Mouse (Mus musculus) small intestine, adult 2 months (tissue): ENCODE data around the gene Ankrd22. TPM values are rescaled to one million over a fixed set of nuclear protein-coding genes. Genes with fewer than 3 reads are reported as not detected.

Source experiments
- H3K27ac ChIP-seq: fragments of 200-500 bp; 2 replicates; pipeline ENCODE4 v1.5.1; 2012; ENCODE audit warnings: low read depth, low read length, control low read depth, inconsistent platforms; ENCODE audit not compliant: insufficient read depth
- H3K27me3 ChIP-seq: fragments of 200-500 bp; 2 replicates; pipeline ENCODE4 v1.6.1; 2012; ENCODE audit warnings: mild to moderate bottlenecking, moderate library complexity, low read length, inconsistent platforms; ENCODE audit not compliant: control insufficient read depth, insufficient read depth
- H3K36me3 ChIP-seq: fragments of 200-500 bp; 2 replicates; pipeline ENCODE4 v1.6.1; 2012; ENCODE audit warnings: mild to moderate bottlenecking, low read length, control low read depth, inconsistent platforms; ENCODE audit not compliant: control insufficient read depth, insufficient read depth
- H3K4me1 ChIP-seq: fragments of 200-500 bp; 2 replicates; pipeline ENCODE4 v1.6.1; 2012; ENCODE audit warnings: low read length, inconsistent platforms, mixed read lengths; ENCODE audit not compliant: control insufficient read depth, insufficient read depth, insufficient read length
- H3K4me3 ChIP-seq: fragments of 200-500 bp; 2 replicates; pipeline ENCODE4 v1.5.1; 2012; ENCODE audit warnings: low read depth, mild to moderate bottlenecking, control low read depth, inconsistent platforms, low read length, moderate library complexity
- CTCF ChIP-seq: fragments of 200-500 bp; IDR thresholded peaks from 2 replicates; pipeline ENCODE4 v1.5.1; 2012; ENCODE audit warnings: low read depth, mild to moderate bottlenecking, control low read depth, inconsistent platforms, low read length, moderate library complexity, mixed read lengths; ENCODE audit not compliant: insufficient replicate concordance, insufficient read length; ENCODE audit errors: extremely low read depth
- POLR2A ChIP-seq: fragments of 200-500 bp; IDR thresholded peaks from 2 replicates; pipeline ENCODE4 v1.6.1; 2012; ENCODE audit warnings: low read depth, mild to moderate bottlenecking, control low read depth, inconsistent platforms, low read length, moderate library complexity
- WGBS: fragments of 180-500 bp; shearing (Covaris S2); methylation state at CpG from one replicate; pipeline ENCODE4 v1.1.7; 2018; 5-methylcytosine and 5-hydroxymethylcytosine counted together
- polyA plus RNA-seq: library from polyadenylated mRNA; depleted of rRNA; stranded (reverse); fragments of >200 nt; gene quantifications from 2 replicates; pipeline ENCODE4 v1.2.3, GENCODE M21; 2012; rRNA removed

The Ankrd22 gene
- polyA plus RNA-seq = 0.19 TPM in 1 of 2 replicates, not detected in the other

DNA sequence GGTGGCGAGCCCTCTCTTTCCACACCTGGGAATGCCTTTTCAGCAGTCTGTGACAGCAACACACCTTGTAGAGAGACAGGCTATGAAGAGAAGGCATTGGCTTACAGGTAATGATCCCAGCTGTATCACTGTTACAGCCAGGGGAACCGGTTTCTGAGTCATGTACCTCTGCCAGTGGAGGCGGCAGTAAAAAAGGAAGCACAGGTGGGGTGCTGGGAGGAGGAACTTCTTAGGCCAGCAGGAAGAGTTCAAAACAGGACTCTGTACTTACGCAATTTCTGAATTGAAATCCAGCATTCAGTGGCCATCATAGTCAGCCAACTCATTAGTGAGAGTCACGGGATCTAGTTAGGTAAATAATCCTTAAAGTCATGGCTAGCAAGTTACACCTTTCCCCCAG is at the start of gene Ankrd22:
Gene Ankrd22, minus strand, starts transcription at position 163 of the 400 bp plus-strand sequence.
- no peak within 1 kb of the TSS for H3K4me3 ChIP-seq
- TF ChIP-seq POLR2A (no peak), CTCF (no peak)
- 17% methylated on average over 5 of the region's 5 CpGs for WGBS
- H3K27ac ChIP-seq = 0 out of 2 replicates have a peak within 1 kb of the TSS, but pooled peaks have one; percentile 38
- H3K27me3 ChIP-seq = no peaks in the 10 kb centered on the region
- H3K4me1 ChIP-seq = no peaks in the 10 kb centered on the region; the same call in 1 of the 2 replicates
- H3K36me3 ChIP-seq = no peaks in the 10 kb centered on the region

DNA sequence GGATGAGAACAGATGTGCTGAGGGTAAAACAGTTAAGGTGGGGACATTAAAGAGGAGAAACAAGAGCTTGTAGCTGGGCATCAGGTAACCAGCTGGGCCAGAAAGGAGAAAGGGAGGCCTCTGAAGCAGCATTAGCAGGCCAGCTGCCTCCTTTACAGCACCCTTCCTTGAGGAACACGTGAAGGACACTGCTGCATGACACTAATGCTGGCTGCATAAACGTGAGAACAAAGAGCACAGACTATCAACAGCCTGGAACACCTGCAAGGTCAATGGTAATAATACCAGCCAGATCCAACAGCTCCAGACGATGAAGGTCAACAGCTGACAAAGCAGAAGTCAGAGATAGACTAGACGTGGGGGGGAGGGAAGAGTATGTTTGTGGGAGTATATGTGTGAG is 48.3 kb upstream of the Ankrd22 start:
- Histone ChIP-seq H3K4me1 (peaks cover 32% of the 10 kb centered on the region), H3K36me3 (no peaks in the 10 kb centered on the region), H3K4me3 (no peak overlapping the region), H3K27me3 (no peaks in the 10 kb centered on the region), H3K27ac (peak overlapping the region; percentile 44)
- WGBS = 20% methylated on average over 4 of the region's 4 CpGs
- no peak for TF ChIP-seq POLR2A

DNA sequence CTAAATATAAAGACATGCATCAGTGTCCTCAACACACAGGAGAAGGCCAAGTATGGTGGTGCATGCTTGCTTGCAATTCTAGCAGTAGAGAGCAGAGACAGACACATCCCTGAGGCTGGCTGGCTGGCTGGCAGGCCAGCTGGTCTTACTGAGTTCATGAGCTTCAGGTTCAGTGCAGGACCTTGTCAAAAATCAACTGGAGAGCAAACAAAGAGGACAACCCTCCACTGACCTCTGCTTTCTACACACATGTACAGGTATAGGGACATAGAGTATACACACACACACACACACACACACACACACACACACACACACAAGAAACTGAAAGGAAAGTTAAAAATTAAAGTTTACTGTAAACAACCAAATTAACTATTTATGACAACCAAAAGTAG is 47.4 kb upstream of the Ankrd22 start:
- H3K4me3 ChIP-seq = no peak overlapping the region
- H3K4me1 ChIP-seq = peaks cover 32% of the 10 kb centered on the region
- TF ChIP-seq CTCF (no peak), POLR2A (no peak)
- no peaks in the 10 kb centered on the region for H3K36me3 ChIP-seq
- H3K27ac ChIP-seq = peak overlapping the region; percentile 3; the same call in 1 of the 2 replicates
- H3K27me3 ChIP-seq = no peaks in the 10 kb centered on the region

DNA sequence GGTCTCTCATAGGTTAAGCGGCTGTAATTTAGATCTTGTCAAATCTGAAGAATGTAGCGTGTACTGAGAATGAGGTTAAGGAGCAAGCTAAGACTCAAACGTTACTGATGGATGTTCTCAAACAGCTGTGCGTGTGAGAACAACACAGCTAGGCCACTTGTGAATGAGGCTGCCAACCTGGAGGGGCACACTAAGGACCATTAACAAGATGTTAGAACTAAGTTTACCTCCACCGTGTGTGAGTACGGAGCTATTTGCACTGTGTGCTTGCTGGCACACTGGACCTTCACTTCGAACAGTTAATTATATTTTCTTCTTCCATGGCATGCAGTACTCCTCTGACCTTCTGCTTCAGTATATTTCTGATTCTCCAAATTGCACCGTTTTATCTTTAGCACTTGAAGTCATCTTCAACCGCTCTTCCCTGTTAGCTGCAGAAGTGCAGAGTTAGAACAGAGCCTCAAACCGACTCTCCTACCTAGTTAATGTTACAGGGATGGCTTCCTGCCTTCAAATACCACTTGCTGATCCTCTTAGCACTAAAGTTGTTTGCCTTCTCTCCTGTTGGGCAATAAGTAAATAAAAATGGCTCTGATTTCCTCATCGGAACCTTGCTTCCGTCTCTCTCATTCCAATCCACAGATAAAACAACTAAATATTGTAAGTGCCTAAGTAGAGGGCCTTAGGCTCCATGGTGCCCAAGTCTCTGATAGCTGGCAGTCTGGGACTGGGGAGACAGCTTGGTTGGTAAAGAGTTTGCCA is 46.8 kb upstream of the Ankrd22 start:
- H3K4me3 ChIP-seq = no peak overlapping the region
- H3K36me3 ChIP-seq = no peaks in the 10 kb centered on the region
- peak overlapping the region; percentile 7; the same call in 1 of the 2 replicates for H3K27ac ChIP-seq
- no peaks in the 10 kb centered on the region for H3K27me3 ChIP-seq
- no peak for TF ChIP-seq POLR2A
- no peak for TF ChIP-seq CTCF
- peaks cover 32% of the 10 kb centered on the region for H3K4me1 ChIP-seq
- 49% methylated on average over 12 of the region's 12 CpGs for WGBS

DNA sequence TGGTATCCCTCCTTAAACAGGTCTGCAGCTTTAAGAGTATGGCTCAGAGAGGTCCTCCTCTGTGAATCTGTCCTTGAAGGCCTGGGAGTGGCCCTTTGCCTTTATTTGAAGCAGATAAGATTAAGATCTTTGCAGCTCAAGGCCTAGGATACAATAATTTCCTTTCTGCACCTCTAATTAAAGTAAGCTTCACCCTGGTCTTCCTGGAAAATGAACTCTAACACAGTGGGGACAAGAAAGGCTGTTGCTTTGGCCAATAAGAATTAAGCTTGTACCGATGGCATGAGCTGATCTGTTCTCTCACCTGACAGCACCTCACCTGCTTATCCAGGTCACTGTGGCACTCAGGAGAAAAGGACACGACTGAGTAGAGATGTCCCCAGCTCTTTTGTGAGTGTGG is 45.0 kb upstream of the Ankrd22 start:
- Histone ChIP-seq H3K36me3 (no peaks in the 10 kb centered on the region), H3K4me1 (peaks cover 32% of the 10 kb centered on the region), H3K27me3 (no peaks in the 10 kb centered on the region), H3K27ac (peak overlapping the region; percentile 65), H3K4me3 (no peak overlapping the region)
- WGBS = 21% methylated on average over 2 of the region's 2 CpGs
- no peak for TF ChIP-seq CTCF
- TF ChIP-seq POLR2A = no peak

DNA sequence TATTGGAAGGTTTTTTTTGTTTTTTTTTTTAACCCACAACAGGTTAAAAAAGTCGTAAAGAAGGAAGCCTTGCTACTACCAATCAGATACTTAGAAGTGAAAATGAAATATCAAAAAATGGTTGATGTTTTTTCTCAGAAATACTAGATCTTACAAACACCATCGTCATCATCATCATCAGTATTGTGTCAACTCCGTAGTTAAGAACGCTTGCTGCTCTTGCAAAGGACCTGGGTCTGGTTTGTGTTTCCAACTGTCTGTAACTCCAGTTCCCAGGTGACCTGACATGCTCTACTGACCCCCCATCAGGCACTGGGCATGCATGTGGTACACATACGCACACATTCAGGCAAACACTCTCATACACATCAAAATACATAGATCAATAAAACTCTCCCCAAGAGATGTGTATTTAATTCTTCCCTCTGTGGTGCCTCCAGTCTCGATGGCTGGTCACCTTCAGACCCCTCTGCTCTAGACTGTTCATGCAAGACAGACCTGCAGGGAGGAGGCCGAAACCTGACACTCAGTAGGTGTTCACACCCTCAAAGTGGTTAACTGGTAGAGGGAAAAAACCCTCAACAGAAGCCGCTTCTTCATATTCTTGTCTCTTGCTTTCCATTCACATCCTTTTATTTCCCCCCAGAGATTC is 44.2 kb upstream of the Ankrd22 start:
- no peaks in the 10 kb centered on the region for H3K36me3 ChIP-seq
- WGBS = 79% methylated on average over 8 of the region's 8 CpGs
- peaks cover 32% of the 10 kb centered on the region for H3K4me1 ChIP-seq
- TF ChIP-seq CTCF (no peak), POLR2A (no peak)
- no peaks in the 10 kb centered on the region for H3K27me3 ChIP-seq
- peak overlapping the region; percentile 48 for H3K27ac ChIP-seq
- H3K4me3 ChIP-seq = no peak overlapping the region

DNA sequence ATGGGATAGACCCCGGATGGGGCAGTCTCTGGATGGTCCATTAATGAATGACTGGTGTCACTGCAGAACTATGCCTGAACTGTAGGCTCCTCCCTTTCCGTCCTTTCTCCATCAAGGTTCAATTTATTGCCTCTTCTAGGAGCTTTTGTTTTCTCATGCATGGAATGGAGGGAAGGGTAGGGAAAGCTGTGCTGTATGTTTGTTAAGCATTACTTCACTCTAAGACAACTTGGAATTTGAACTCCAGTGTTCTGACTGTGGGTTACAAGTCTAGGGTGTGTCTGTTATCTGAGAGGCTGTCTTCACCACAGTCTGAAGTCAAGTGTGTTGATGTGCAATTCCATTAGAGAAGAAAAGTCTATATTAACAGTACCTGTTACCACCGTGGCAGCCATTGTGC is 43.2 kb upstream of the Ankrd22 start:
- WGBS = 33% methylated on average over 3 of the region's 3 CpGs
- H3K27ac ChIP-seq = peak overlapping the region; percentile 83

More for the DNA sequence above, 43.2 kb upstream of the Ankrd22 start:
- TF ChIP-seq CTCF = no peak
- TF ChIP-seq POLR2A = no peak
- H3K4me3 ChIP-seq = no peak overlapping the region
- peaks cover 26% of the 10 kb centered on the region for H3K4me1 ChIP-seq
- H3K36me3 ChIP-seq = no peaks in the 10 kb centered on the region
- H3K27me3 ChIP-seq = no peaks in the 10 kb centered on the region
